Mouse (Mus musculus) CD8-positive naive resting alpha-beta T cell, adult 2 months (primary cell): ENCODE data around the gene Vwa7.

Experiments used
- DNase-seq, 2 experiments: peaks; one replicate each; pipeline ENCODE4 v3.0.0; 2022; ENCODE audit warnings: low read depth in 2 of 2, low spot score in 2 of 2

Vwa7 gene

GRCm38 (mm10) chr17:35061299-35061698 is 44.9 kb downstream of the Vwa7 start:
- DNase-seq = no peak

- DNase-seq = no peak
Measured at GRCm38 (mm10) chr17:35063466-35063865, 47.1 kb downstream of the Vwa7 start.

DNA sequence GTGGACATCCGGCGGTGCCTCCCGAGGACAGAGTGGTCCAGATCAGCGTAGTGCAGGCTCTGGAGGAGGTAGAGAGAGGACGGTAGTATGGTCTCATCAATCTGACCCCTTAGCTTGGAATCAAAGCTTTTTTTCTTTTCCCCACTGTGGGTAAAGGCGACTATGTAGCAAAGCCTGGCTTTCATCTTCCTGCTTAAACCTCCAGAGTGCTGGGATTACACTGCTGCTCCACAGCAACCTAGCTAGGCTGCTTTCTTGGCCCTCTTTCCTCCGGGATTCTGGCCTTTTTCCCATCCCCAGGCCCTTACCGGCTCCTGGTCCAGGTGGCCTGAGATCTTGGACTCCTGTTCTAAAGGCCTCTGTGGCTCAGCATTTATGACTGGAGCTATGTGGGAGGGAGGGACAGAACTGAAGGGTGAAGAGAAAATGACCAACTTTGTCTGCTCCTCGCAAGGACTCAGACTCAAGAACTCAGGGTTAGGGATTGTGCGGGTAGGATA is 48.0 kb downstream of the Vwa7 start:
- DNase-seq = no peak

DNA sequence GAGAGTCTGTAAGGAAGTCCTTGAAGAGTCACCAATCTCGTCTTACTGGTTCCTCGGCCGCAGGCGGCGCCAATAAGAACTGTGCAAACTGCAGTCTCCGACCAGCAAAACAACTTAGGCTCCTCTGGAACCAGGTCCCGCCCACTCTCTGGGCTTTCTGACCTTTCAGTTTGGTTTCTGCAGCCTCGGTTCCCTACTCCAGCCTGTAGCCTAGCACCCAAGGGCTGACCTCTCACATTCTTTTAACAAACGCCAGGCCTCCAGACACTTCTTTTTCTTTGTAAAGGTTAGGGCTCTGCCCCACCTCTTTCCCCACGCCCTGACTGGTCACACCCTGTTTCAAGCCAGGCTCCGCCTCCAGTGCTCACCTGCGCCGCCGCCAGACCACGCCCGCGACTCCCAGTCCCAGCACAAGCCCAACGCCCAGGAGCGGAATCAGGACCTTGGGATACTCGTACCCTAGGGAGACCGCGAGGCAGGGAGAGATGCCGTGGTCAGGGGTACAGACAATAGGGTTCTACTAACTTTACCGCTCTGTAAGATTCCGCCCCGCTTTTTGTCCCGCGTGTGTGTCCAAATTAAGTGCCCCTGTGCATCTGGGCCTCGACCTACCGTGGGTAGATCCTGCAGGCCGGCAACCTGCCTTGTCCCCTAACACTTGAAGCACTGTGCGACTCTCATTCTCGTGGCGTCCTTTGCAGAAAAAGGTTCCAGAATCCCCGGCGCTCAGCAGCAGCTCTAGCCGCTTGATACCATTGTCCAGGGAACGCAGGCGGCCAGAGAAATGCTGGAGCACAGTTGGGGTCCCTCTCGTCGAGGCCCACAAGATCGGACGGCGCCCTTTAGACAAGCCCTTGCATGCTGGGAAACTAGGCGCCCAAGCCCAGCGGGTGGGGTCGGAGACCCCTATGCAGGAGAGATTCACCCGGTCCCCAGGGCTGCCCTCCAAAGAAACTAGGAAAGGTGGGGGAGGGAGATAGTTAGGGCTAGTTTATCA is 48.9 kb downstream of the Vwa7 start, which contains the start of gene Ly6g6c:
Ly6g6c (plus strand) TSS at position 438 of the 997 bp plus-strand sequence.
- no peak for DNase-seq

DNA sequence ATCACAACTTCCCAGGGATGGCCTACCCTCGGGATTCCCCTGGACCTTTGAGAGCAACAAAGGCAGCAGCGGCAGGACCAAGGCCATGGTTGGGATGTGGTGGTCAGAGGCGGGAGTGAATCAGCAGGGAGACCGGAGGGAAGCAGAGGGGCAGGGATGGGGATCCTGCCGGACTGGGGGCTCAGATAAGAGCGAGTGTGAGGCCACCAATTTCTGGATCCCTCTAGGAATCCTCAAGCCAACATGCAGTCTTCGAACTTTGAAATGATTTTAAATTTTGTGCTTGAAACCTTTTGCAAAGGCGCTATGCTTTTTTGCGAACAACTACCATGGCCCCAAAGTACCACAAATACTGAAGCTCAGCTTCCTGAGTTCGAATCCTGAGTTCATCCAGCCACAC is 49.7 kb downstream of the Vwa7 start, which contains the start of gene Mpig6b:
Mpig6b (minus strand) TSS at position 101 of the 400 bp plus-strand sequence.
- DNase-seq = no peak

DNA sequence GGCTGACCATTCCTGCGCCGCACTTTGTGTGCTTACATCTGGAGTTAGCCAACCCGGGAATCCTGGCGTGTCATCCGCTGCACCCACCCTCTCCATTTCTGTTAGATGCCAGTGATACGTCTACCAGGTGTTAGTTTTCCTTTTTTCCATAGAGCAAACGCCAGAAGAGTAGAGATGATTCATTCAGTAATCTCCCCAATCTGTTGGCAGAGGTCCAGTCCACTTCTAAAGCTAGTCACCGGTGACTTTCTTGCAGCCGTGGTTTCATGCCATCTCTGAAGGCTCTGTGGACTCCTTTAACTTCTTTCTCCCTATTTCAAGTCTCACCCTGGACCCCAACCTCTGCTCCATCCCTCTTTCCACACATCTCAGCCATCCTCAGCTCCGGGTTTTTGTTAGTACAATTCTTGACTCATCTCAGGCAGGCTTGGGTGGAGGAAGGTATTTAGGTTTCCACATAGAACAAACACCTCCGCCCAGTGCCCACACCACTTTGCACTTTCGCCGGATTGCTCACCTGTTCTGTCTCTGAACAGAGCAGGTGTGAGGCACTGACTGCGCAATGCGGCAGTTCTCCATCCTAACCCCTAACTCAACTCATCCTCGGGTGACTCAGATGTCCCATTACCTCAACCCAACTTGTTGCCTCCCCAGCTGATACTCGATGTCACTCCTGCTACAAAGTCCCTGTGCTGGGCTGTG is 52.0 kb downstream of the Vwa7 start:
- no peak for DNase-seq

- DNase-seq = no peak
Measured at GRCm38 (mm10) chr17:35070556-35071229, 54.3 kb downstream of the Vwa7 start.

DNA sequence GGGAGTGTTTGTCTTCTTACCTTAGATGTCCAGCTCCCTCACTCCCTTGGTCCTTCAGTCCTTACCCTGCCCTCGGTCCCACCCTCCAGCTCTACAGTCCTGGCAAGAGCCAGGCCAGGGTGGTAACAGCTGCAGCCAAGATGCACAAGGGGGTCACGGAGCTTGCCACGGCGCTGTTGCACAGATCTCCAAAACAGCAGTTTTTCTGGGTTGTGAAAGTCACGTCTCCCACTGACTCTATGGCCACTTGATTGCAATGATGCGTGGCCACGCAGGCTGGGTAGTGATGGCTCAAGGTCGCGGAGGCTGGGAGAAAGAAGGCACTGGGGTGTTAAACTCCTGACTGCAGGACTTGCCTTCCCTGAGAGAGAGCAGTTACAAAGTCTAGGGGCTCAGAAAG is 55.1 kb downstream of the Vwa7 start:
- DNase-seq = no peak

GRCm38 (mm10) chr17:35074097-35074496 is 57.7 kb downstream of the Vwa7 start:
- no peak for DNase-seq
